Mouse (Mus musculus) urinary bladder, postnatal 10 days (tissue): ENCODE data around the gene Rfx1.
A peak's percentile ranks its signal among the peaks of the same experiment; 100 is the strongest.

Experiments
- DNase-seq: peaks from one replicate; pipeline ENCODE4 v3.0.0; 2022; ENCODE audit warnings: low spot score

The Rfx1 gene

GRCm38 (mm10) chr8:84096061-84096460, 29.4 kb downstream of the Rfx1 start:
- no peak for DNase-seq

GRCm38 (mm10) chr8:84098376-84098775, 31.7 kb downstream of the Rfx1 start:
- no peak for DNase-seq

- no peak for DNase-seq
Measured at GRCm38 (mm10) chr8:84101476-84102270, 35.0 kb downstream of the Rfx1 start.

- no peak for DNase-seq
Measured at GRCm38 (mm10) chr8:84103601-84104000, 37.0 kb downstream of the Rfx1 start.

GRCm38 (mm10) chr8:84104221-84104620, 37.6 kb downstream of the Rfx1 start:
- no peak for DNase-seq

- DNase-seq: peak; percentile 93
Measured at GRCm38 (mm10) chr8:84104697-84105609, 38.3 kb downstream of the Rfx1 start, which contains the start of gene Dcaf15. Gene Dcaf15 (minus strand): TSS chr8:84104768.

- no peak for DNase-seq
Measured at GRCm38 (mm10) chr8:84105676-84106075, 39.0 kb downstream of the Rfx1 start.

- no peak for DNase-seq
Measured at GRCm38 (mm10) chr8:84106216-84107040, 39.8 kb downstream of the Rfx1 start.

GRCm38 (mm10) chr8:84115646-84116045, 49.0 kb downstream of the Rfx1 start:
- no peak for DNase-seq

- DNase-seq: no peak
Measured at GRCm38 (mm10) chr8:84122151-84122550, 55.5 kb downstream of the Rfx1 start.

GRCm38 (mm10) chr8:84125656-84126055, 59.0 kb downstream of the Rfx1 start, which contains the start of gene Podnl1:
Gene Podnl1 (plus strand): TSS chr8:84125989.
- no peak for DNase-seq

GRCm38 (mm10) chr8:84126742-84127141, 60.1 kb downstream of the Rfx1 start:
- no peak for DNase-seq

GRCm38 (mm10) chr8:84127202-84127901, 60.7 kb downstream of the Rfx1 start:
- DNase-seq: no peak

GRCm38 (mm10) chr8:84128277-84128676, 61.6 kb downstream of the Rfx1 start:
- no peak for DNase-seq

- no peak for DNase-seq
Measured at GRCm38 (mm10) chr8:84130806-84131205, 64.2 kb downstream of the Rfx1 start.

- no peak for DNase-seq
Measured at GRCm38 (mm10) chr8:84132225-84132624, 65.6 kb downstream of the Rfx1 start.

GRCm38 (mm10) chr8:84137848-84138247, 71.2 kb downstream of the Rfx1 start:
- DNase-seq: no peak

GRCm38 (mm10) chr8:84140838-84141237, 74.2 kb downstream of the Rfx1 start:
- DNase-seq: no peak

GRCm38 (mm10) chr8:84144636-84145245, 78.1 kb downstream of the Rfx1 start:
- DNase-seq: no peak
